Mouse (Mus musculus): Measurements from ENCODE around the gene Tmem215.

Tmem215 gene

GRCm38 (mm10) chr4:40471880-40472279, at the start of gene Tmem215:
Gene Tmem215, plus strand, starts transcription at chr4:40472180.
- DNase-seq = no peak

- DNase-seq = no peak
These were observed 40.1 kb upstream of the Tmem215 start for GRCm38 (mm10) chr4:40431916-40432315.

- DNase-seq = no peak
These were observed 38.6 kb upstream of the Tmem215 start for GRCm38 (mm10) chr4:40433379-40433778.

DNA sequence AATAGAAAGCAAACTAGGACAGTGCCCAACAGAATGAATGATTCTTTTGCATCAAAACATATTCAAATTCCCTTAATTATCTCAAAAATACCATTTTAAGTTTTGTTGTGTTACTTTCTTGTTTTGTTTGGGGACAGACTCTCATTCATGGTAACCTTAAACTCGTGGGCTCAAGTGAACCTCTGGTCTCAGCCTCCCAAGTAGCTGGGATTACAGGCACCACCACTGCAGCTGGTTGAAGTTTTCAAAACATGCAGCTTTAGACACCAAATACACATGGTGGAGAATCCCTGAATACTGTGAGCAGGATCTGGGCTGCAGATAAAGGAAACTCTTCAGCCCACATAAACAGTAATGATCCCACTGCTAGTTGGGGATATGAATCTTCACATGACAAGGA, 37.6 kb upstream of the Tmem215 start:
- DNase-seq = no peak

- no peak for DNase-seq
These were observed 28.4 kb upstream of the Tmem215 start for GRCm38 (mm10) chr4:40443565-40443964.

- DNase-seq = no peak
These were observed 935 bp downstream of the Tmem215 start for GRCm38 (mm10) chr4:40472700-40473530.

- no peak for DNase-seq
These were observed 1.9 kb downstream of the Tmem215 start for GRCm38 (mm10) chr4:40473911-40474310.

DNA sequence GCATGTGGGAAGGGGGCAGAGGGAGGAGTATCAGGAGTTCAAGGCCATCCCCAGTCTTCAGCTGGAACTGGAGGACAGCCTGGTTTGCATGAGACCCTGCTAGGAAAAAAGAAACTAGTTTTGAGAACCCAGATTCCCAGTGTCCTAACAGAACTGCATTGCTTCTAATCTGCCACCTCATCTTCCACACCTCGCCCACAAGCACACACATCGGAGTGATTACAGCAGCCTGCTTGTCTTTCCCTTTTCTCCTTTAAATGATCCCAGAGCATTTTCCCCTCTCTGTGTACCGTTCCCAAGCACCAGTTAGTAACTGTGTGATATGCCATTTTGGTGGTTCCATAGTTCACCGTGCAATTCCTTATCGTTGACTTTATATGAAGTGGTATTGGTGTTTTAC, 6.0 kb downstream of the Tmem215 start:
- DNase-seq = no peak

DNA sequence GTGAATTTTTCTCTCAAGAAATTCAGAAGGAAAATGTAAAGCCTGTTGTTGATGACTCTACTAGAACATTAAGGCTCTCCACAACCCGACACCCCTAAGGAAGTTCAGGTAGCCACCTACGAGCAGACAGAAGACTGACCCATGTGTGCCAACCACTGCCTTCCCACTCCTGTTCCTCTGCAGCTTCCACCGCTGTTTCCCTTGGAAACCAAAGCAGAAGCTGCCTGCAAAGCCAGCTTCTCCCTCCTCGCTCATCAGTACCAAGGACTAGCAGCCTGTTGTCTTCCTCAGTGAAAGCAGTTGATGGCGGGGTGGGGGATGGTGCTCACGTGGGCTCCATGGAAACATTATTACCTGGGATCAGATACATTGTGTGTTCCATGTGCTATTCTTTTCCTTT, 14.6 kb downstream of the Tmem215 start:
- DNase-seq = no peak

- no peak for DNase-seq
These were observed 19.8 kb downstream of the Tmem215 start for GRCm38 (mm10) chr4:40491731-40492130.

GRCm38 (mm10) chr4:40496354-40496753, 24.4 kb downstream of the Tmem215 start:
- DNase-seq = no peak

DNA sequence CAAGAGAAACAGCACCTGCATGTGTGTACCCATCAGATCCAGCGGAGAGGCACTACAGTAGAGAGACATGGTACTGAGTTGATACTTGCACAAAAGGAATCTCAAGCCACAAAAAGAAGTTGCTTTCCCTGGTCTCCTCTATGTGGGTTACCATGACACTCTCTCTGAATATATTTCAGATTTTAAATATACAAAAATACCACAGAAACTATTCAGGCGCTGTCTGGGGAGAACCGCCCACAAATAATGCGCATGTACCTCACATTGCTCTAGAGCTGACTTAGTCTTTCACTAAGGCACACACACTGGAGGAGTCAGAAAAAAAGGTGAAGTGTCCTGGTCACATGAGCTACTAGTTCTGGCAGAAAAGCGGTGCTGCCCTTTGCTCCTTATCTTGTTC, 24.8 kb downstream of the Tmem215 start:
- no peak for DNase-seq

GRCm38 (mm10) chr4:40499812-40500591, 28.0 kb downstream of the Tmem215 start:
- DNase-seq = no peak

- DNase-seq = no peak
These were observed 30.5 kb downstream of the Tmem215 start for GRCm38 (mm10) chr4:40502459-40502858.

DNA sequence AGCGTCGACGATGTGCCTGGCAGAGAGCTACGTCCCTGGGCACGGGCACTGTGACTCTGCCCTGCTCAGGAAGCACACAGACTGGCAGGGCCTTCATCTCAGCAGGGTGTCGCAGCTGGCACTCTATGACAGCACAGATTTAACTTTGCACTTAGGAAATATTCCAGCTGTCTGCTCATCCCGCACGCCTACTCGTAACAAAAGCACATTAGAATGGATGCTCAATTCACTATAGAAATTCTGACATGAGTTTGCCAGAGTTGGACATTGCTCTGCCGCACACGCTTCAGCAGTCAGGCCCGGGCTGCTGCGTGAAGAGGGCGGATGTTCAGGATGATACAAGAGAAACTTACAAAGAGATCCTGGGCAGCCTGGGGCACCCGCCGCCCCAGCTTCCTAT, 37.6 kb downstream of the Tmem215 start:
- DNase-seq = no peak

DNA sequence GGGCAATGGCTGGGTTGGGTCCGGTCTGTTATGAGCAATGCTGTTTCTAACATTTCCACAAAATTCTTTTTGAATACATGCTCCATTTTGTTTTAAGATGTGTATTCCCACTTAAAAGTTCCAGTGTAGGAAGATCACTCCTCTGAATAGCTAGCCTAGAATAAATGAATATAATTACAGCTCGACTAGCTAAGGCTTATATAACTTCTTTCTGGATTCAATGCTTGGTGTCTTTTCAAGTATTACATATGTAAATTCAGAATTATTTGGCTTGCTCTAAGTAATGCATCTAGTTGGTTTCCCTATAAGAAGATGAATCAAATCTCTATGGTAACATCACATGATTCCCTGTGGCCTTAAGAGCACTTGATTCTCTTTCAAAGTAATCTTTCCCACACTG, 41.3 kb downstream of the Tmem215 start:
- DNase-seq = no peak

GRCm38 (mm10) chr4:40518545-40519324, 46.8 kb downstream of the Tmem215 start:
- DNase-seq = no peak

Data from cerebellum, adult 9-10 months (tissue).